Mouse (Mus musculus): ENCODE data around the gene Ero1l.

Gene Ero1l

DNA sequence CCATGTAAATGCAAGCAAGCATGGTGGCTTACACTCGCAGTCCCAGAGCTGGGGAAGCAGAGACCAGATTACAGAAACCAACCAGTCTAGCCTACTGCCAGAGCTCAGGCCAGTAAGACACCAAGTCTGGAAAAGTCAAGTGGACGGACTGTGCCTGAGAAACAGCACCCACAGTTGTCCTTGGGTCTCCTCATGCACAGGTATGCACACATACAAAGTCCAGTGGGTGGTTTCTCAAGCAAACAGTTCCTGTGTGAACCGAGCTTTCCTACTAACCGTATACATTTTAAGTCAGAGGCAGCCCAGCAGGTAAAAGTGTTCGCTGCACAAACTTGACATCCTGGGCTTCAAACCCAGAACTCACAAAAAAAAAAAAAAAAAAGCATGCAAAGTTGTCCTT lies 12.7 kb downstream of the Ero1l start:
- no peak for DNase-seq (ENCODE audit: low spot score in 2 of 2)

DNA sequence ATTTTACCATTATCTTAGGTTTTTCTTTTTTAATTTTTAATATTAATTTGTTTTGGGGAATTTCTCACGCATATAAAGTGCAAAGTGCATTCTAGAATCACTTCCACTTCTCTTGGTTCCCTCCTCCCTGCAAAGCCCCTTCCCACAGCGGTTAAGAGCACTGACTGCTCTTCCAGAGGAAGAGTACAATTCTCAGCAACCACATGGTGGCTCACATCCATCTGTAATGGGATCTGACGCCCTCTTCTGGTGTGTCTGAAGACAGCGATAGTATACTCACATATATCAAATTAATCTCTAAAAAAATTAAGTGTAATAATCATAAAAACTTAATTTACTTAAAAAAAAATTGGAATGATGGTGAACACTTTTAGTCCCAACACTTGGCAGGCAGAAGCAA lies 14.2 kb downstream of the Ero1l start:
- no peak for DNase-seq (ENCODE audit: low spot score in 2 of 2)

DNA sequence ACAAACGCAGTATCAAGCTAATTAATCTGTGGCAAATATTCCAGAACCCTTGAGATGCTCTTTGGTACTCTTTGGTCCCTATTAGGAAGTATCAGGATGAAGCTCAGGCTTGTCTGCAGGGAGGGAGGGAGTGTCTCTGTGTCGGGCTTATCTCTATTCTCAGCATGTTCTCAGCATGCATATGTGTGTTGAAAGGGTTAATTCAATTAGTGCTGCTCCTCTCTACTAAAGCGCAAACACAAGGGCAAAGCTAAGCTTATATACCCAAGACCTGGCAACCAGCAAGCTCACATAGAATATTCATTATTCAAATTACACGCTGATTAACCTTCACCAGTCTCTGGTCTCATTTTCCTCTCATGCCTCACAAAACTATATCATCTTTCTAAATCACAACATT lies 14.6 kb downstream of the Ero1l start:
- DNase-seq (ENCODE audit: low spot score in 2 of 2), result no peak

DNA sequence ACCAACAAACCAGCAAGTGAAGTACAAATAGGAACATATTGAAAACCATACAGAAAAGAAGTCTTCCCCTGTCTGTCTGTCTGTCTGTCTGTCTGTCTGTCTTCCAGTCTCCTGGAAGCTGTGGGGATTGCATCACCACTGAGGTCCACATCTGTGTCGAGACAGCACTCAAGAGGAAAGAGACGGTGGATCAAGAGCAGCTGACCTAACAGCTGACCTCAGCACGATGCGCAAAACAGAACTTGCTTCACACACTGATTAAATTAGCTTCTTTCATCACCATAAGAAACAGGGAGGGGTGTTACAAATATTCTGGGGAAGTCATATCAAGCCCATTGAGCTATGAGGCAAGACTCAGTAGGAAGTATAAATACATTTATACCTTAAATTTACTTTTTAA lies 27.0 kb downstream of the Ero1l start:
- DNase-seq (ENCODE audit: low spot score in 2 of 2), result no peak

DNA sequence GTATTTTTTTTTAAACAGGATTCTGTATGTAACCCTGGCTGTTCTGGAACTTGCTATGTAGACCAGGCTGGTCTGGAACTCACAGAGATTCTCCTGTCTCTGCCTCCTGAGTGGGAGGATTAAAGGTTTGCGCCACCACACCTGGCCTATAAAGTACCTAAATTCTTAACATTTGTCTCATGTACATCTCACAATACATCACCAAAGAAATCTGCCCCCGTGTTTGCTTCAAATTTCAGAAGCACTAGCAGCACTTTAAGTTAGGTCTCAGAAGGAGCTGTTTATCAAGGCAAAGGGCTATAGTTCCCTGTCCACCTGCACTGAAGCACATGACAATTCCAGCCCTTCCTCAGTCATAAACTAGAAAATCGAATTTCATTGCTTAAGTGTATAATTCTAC lies 36.5 kb downstream of the Ero1l start:
- no peak for DNase-seq (ENCODE audit: low spot score in 2 of 2)

DNA sequence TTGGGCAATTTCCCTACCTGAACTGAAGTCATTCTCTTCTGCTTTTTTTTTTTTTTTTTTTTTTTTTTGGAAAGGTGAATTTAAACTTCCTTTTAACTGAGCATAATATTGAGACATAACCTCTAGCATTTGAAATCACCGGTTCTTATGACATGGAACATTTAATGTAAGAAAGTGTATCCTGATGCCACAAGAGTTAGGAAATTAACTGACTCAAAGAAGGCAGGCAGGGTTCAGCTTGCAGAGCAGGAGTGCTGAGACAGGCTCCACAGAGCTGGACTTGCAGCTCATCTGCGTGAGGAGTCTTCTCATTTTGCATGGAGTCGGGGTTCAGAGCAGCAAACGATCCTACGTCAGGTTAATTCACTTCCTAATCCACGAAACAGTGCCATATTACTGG lies 42.8 kb downstream of the Ero1l start:
- no peak for DNase-seq (ENCODE audit: low spot score in 2 of 2)

DNA sequence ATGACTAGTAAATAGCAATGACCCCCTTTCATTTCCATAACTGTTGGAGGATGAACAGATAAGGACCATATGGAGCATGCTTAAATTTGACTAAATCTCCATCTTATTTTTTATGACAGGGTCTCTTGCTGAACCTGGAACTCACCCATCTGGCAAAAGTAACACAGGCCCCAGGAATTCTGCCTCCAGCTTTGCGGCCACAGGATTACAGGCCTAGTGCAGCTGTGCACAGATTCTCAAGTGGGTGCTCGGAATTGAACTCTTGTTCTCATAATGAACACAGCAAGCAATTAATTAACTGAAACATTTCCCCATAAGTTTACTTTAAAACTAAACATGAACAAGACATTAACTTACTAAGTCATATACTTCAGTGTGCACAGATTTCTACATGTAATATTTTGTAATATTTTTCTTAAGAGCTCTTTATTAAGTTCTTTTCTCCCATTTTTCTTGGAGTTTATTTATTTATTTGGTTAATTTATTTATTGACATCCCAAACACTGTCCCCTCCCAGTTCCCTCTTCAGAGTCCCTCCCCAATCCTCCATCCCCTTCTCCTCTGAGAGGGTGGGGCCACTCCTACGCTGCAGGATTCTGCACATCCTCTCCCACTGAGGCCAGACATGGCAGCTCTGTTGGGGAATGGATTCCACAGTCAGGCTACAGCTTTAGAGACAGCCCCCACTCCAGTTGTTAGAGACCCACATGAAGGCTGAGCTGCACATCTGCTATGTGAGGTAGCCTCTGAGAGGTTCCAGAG lies 54.6 kb downstream of the Ero1l start:
- no peak for DNase-seq (ENCODE audit: low spot score in 2 of 2)

DNA sequence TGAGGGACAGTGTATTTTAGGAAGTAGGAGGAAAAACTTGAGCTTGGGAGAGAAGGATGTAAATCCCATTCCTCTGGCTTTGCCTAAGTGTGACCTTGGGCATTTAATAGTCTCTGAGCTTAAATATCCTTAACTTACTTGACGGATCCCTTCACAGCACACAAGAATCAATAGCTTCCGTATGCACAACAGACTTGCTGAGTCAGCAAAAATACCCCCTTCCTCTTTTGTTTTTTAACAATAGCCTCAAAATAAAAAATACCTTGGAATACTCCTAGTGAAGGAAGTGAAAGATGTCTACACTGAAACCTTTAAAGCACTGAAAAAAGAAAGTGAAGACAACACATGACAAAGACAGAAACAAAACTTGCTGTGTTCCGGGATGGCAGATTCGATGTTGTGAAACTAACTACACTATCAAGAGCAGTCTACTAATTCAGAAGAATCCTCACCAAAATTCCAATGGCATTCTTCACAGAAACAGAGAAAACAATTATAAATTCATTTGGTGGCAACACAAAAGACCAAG lies 67.0 kb downstream of the Ero1l start:
- DNase-seq (ENCODE audit: low spot score in 2 of 2), result no peak

DNA sequence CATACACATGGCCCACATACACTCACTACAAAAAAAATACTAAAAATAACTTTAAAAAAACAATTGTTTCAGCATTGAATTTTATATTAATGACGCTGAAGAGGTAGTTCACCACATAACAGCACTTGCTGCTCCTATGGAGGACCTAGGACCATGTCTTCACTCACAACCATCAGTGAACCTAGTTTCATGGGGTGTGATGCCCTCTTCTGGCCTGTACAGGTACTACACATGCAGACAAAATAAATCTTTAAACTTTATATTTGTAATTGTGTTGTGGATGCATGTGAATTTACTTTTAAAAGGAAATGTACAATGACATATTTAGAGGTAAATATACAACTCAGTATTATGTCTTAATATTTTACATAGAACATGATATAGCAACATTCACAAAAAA lies 77.0 kb downstream of the Ero1l start:
- DNase-seq (ENCODE audit: low spot score in 2 of 2), result no peak

DNA sequence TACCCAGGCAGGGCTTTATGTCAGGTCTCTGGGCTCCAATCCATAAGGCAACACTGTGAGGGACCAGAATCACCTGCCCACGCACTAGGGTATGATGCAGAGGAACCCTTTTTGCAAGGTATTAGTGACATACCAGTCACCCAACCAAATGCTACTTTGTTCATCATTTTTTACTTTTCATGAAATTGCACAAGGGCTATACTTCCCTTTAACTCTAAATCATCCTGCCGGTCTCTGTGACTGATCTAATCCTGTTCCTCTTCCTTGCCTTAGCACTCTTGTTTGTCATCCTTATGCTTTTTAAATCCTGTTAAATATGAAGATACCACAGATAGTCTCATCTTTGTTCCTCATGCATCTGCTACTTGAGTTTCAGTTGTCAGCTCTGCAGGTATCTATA lies 79.5 kb downstream of the Ero1l start:
- no peak for DNase-seq (ENCODE audit: low spot score in 2 of 2)

Measured in frontal cortex, postnatal 25 days (tissue).